Mouse (Mus musculus) activated CD4-positive, CD25-positive, alpha-beta regulatory T cell, adult 4 months (primary cell): Measurements from ENCODE around the gene Sestd1. TPM values are rescaled to one million over a fixed set of nuclear protein-coding genes. Genes with fewer than 3 reads are reported as not detected.

Experiments
- ATAC-seq: one replicate; pipeline ENCODE4 v1.8.0; 2017
- polyA plus RNA-seq, 2 experiments: library from polyadenylated mRNA; unstranded; fragments of 100-300 nt; shearing (Covaris generic); gene quantifications; one replicate each; pipeline ENCODE4 v1.2.1; 2017

Sestd1 gene
- polyA plus RNA-seq, 2 experiments from 2014 or later: 0.11 TPM; not detected in 1

DNA sequence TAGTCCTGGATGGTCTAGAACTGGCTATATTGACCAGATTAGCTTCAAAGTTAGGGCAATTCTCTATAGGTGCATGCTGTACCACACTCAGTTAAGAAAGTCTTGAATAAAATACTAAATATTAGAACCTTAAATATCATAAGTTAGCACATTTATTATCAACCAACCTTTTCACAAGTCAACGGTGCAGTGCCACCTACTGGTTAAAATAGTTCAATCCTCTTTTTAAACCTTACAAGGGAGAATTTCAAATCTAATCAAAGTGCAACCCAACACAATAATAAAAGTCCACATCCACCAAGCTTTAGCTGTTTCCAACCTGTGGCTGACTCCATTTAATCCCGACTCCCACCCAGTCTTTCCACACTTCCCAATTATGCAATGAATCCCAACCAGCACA is 76.5 kb downstream of the Sestd1 start:
- no peak for ATAC-seq

DNA sequence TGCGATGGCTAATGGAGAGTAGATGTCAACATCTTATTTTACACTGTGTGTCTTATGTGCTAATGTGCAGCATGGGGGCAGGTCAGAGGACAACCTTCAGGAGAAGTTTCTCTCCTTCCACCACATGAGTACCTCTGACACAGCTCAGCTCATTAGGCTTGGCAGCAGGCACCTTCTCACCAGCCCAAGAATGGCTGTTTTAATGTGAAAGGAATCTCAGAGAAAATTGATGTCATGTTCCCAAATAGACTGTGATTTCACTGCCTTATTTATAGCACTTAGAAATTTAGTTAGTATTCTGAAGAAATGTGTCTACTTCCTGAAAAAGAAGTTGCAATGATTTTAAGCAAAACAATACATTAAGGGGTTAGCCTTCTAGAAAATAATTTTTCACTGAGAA is 78.5 kb downstream of the Sestd1 start:
- ATAC-seq: no peak

DNA sequence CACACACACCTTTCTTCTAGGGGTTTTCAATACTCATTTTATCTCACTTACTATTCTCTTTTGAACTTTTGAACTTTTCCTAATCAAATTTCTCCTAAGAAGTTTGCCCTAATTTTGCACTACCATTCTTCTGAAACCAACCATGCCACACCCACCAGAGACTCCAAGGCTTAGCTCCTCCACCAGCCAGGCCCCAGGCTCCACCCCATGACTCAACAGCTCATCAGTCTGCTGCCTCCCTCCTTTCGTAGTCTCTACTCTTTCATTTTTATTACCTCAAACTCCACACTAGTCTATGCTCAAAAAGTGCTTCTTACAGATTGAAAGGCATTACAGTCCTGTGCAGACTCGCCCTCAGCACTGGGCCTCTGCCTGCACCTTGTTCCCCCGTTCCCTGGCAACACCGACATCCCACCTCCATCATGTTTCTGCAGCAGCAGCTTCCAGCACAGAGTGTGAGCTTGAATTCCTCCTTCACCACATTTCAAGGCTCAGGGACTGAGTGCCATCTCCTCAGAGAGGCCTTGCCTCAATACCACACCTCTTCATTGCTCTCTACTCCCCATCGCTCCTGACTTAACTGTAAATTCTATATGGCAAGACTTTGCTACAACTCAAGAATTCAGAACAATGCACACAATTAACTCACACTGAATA is 79.3 kb downstream of the Sestd1 start:
- no peak for ATAC-seq

DNA sequence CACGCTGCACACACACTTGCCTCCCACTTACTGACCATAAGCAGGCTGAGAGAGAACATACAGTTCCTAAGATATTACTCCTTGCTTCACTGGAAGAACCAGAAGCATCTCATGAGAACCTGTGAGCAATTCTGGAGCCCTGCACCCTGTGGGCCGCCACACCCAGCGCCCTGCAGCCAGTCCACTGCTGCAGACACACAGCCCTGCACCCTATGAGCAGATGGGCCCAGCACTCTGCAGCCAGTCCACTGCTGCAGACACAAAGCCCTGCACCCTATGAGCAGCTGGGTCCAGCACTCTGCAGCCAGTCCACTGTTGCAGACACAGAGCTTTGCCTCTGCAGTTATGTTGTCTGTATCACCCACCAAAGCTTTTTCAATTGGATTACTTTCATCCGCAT is 80.0 kb downstream of the Sestd1 start:
- ATAC-seq: no peak

DNA sequence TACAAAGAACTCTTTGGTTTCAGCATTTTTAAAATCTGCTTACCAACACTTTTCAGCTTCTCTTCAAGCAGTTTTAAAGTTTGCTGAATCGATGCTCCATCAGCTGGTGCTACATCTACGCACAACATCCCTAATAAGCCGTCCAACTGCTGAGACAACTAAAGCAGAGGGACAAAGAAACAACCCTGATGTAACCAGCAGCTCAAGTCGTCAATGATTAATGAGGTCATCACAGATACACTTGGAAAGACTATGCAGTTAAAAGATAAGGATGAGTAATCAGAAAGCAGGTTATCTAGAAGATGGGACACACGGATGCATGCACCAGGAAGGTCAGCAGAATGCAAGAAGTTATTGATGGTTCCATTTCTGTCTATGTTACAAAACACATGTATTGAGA is 82.1 kb downstream of the Sestd1 start:
- no peak for ATAC-seq

DNA sequence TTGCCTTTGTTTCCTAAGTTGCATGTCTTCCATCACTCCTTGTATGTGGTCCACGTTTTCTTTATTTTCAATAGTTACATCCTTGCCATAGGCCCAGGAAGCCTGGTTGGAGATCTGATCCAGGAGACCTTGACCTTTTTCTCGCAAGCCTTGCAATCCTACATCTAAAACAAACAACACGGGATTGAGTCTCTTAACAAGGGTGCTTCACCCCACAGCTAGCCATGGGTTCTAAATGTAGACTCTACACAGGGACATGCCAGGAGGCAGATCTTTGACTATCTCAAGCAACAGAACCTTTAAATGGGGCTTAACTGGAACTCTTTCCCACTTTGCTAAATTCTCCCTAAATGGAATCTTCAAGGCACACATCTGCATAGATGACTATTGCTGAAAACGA is 83.6 kb downstream of the Sestd1 start:
- no peak for ATAC-seq

DNA sequence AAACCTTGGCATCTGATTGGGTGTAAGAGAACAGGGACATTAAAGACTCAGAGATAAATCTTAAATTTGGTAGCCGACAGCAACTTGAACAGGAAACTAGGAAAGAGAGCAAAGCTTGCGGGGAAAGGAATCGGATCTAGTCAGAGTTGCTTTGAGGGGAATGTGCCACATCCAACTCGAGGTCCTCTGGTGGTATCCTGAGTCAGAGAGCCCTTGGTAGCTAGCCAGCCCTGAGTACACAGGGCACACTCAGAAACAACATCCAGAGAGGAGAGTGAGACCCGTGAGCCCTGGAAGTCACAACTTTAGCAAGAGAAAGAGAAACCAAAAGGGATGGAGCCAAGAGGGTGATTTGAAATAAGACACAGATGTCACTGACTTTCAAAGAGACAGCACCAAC is 85.3 kb downstream of the Sestd1 start:
- no peak for ATAC-seq

DNA sequence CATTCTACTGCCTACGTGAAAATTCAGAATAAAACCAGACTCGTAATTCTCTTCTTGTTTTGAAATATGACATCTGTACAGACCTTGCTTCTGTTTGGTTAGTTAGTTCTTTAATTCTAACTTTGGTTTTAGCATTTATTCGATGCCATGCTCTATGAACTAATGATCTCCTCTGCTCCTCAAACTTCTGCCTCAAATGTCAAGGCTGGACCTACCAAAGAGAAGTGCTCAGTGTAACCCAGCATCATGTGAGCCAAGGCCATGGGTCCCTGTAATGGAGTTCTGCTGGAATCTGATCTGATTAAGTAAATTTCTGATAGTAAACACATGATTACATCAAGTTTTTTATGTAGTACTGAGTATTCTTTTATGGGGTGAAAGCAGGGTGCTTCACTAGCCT is 88.6 kb downstream of the Sestd1 start:
- ATAC-seq: no peak

DNA sequence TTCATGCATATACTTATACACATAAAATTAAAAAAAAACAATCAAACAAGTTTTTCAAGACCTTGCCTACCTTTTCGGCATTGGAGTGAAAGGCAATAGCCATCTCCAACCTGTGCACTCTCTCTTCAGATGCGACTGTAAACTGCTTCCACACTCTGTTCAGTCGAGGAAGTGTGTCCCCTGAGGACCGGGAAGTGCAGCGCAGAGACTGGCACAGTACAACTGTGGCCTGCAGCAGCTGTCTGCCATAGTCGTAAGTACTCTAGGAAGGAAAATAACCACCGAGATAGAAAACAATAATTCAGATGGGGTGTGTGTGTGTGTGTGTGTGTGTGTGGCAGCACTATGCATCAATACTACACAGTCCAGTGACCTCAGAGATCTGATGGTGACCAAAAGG is 89.5 kb downstream of the Sestd1 start:
- ATAC-seq: no peak

DNA sequence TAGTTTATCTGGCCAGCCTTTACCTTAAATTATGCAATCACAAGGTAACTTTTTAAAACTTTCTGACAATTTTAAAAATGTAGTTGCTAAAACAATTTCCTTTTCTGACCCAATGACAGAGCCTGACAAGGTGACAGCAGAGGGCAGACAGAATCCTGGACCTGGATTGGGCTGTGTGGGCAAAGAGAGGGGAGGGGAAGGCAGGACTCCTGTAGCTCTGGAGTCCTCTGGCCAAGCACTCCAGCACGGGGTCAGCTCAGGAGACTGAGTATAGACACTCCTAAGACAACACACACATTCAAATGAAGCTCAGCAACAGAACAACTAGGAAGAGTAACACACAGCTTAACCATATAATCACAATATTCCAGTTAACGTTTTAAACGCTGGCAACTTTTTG is 90.1 kb downstream of the Sestd1 start:
- no peak for ATAC-seq

DNA sequence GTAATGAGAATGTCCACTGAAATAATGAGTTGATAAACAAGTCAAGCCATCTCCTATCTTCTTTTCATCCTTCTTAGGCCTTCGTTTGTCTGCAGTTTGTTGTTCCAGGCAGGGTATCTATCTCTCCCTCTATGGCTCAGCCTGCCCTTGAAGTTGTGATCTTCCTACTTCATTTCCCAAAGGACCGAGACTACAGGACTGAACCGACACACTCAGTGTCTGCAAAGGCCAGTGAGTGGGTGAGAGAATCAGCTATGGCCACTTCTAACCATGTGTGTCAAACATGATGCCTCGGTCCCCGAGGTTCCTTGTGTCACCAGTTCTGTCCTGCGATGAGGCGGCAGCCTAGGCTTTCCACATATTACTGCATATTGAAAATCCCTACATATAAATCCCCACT is 90.7 kb downstream of the Sestd1 start:
- ATAC-seq: no peak

DNA sequence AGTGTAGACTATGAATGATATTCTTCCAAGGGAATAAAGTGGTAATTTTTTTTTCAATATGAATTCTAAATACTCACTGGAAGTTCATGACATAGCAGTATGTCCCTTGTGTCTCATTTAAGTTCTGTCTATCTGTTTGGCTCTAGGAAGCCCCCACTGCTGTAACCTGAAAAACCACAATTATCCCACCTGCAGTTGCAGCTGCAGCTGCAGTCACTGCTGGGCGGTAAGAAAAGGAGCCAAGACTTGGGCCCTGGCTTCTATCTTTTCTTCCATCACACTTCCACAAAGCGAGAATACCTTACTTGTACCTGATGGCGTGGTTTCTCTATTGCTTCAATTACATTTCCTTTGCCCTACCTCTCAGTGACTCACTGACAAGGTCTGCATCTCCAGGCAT is 92.9 kb downstream of the Sestd1 start:
- no peak for ATAC-seq

DNA sequence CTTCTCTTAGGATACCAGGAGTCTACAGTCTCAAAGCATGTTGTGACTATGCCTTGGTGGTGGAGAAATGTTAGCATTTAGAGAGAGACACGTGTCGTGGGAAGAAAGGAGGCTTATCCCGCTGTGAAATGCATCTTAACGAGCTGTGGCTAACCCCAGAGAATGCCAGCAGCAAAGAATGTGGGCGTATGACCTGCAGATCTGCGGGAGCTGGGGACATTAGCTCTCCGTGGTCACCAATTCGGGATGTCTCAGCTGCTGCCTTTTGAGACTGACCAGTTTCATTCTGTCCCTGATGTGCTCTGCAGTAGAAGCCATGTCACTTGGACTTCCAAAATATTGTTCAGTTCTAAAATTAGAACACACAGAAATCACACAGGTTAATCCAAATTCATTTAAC is 93.5 kb downstream of the Sestd1 start:
- no peak for ATAC-seq

DNA sequence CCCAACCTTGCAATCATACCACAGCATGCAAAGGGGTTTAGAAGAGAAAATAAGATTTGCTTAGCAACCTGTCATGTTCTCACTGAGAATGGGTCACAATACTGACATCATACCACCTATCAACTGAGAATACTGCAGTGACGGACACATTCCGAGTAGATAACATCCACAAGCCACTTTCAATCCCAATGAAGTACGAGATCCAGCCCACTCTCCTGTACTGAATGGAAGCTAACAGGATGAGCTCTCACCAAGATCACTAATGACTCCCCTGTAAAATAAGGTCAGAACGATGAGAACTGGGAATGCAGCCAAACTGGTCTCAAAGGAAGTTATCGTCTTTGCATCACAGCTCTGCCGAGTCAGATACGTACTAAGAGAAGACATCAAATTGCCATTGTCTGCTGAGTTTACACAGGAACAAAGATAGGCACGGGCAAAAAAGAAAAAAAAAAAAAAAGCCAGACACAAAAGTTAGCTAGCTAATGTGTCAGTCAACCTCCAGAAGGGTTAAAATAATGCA is 96.3 kb downstream of the Sestd1 start:
- ATAC-seq: no peak

DNA sequence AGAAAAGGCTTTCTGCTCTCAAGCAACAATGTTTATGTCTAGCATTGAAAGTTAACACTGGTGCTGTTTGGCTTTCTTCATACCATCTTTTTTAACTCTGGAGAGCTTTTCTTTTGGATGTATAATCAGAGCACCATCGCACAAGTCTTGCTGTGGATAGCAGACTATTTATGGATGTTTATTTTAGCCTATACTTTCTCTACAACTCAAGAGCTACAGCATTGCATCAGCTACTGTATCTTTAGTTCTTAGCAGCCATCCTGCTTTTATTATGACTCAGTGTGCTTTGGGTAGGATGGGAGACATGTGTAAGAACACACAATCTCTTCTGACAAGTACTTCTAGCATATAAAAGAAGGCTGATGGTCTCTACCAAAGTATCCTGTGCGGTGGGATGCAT is 96.7 kb downstream of the Sestd1 start:
- no peak for ATAC-seq

DNA sequence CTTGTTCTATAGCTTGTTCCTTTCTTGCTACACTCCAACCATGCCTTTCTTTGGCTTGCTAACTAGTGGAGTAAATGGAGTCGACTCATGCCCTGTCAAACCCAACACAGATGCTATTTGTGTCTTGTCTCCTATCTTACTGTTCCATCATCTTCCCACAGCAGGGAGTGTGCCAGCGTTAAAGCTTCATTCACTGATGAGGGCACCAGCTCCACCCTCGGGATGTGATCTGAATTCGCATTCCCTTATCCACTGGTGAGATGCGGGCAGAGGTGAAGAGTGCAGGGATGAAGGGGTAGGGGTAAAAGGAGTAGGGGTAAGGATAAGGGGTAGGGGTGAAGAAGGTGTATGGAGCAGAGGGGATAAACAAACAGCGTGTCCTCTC is 97.4 kb downstream of the Sestd1 start:
- no peak for ATAC-seq

DNA sequence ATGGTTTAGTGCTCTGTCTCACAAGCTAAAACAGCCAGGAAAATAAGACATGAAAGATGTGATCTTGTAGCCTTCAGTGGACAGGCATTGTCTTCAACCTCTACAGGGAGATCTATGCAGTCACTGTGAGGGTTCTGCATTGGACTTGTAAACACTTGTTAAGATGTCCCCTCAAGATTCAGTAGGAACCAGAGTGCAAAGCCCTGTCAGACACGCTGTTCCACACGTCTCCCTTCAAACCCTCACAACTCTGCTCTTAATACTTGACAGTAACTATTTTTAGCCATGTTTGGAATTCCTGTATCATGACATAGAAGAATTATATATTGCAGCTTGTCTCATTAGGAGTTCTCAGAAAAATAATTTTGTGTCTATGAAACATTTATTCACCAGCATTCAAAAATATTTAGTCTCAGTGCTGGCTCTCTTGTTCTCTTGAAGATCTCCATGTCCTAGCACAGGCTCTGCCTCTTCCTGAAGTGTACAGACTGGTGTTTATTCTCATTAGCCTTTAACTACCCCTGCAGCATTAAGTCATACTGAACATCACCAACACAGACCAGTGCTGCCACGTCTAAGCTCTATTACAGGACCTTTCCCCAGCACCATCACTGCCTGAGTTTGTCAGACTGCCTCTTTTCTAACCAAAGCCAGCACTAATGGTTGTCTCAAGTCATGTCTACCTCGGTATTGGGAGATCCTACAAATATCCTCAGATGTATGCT is 98.0 kb downstream of the Sestd1 start:
- no peak for ATAC-seq

DNA sequence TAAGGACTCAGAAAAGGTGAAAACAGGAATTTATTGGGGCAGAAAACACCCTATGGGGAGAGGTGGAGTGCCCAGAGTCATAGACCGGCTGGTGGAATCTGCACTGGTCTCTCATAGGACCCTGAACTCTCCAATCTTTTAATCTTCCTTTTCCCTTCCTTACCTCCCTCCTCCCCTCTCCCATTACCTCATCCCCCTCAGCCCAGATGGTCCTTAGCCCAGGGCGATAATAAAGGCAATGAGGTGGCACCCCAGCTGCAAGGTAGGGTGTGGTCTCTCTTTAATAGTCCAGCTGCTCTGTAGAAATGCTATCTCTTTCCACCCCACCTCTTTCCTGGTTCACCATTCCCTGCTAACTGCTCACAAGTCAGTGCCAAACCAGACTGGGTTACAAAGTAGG is 102.9 kb downstream of the Sestd1 start:
- ATAC-seq: no peak

DNA sequence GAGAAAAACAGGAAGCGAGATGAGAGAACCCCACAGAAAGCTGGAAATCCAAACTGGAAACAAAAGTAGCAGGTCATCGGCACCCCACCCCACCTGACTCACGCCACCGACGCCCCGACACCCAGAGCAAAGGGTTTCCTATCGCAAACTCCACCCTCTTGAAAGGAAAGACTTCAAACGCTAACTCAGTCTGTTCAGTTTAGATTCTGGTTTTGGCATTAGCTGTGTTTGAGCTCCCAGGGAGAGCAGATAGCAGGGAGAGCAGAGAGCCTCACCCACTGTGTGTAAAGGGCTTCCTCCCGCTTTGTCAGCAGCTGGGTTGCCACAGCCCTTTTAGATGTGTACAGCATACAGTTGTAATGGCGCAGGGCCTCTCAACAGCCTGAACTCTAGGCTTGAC is 104.0 kb downstream of the Sestd1 start:
- no peak for ATAC-seq

DNA sequence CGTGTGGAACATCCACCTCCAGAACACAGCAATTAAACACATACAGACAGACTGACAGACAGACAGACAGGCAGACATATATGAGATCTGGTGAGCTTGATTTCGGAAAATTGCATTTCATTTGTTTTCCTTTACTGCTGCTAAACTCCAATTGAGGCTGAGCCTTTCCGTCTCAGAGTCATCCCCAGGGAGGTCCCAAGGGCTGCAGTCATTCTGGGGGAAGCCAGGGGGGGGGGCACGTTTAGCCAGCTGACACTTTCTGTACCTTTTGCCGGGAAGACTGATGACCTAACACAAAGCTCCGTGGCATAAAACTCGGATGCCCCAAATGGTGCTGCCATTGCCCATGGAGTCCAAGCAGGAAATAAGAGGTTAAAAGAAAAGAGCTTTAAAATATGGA is 105.0 kb downstream of the Sestd1 start:
- ATAC-seq: no peak

DNA sequence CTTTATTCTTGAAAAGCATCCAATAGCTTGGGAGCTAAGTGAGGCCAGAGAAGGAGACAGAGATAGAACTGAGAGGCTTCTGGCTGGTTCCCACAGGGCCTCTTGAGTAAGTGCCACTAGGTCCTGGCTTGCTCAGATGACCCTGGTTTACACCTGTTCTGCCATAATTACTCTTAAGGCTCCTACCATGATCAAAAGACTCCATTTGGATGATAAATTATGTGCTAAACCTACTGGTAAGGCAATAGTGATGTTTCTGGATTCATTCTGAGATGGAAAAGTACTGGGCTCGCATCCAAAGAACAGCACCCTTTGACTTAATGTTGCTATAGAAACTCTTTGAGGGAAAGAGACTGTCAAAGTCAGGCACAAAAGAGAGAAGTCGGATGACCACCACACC is 106.1 kb downstream of the Sestd1 start:
- no peak for ATAC-seq

DNA sequence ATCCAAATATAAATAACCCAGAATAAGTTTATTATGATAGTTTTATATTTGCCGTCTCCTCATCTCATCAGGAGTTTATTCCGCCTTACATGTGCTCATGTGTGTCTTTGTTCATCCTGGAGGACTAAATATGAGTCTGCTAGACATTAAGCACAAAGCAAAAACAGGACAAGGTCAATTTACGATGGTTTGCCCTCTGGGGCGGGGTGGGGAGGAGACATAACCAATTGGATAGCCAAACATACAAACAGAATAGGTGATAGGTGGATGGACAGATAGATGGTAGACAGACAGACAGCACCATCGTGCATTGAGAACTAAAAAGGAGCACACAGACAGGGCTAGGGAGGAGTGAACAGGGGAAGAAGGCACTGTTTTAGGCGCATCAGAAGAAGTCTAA is 106.6 kb downstream of the Sestd1 start:
- ATAC-seq: no peak

DNA sequence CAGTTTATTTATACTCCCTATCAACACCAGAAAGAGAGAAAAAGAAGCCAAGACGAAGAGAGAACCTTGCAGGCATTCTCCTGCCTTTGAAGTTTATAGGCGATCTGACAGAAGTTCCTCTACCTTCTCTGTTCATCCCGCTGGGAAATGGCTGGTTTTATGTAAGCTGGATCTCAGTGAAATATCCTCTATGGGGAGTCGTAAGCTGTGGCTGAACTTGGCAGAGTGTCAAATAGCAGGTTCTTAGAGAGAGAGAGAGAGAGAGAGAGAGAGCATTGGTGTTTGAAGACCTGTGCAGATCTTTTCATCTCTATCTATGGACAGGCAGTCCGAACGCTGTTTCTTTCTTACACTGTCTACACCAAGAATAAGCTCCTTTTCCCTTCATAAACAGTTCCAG is 107.0 kb downstream of the Sestd1 start:
- ATAC-seq: no peak

DNA sequence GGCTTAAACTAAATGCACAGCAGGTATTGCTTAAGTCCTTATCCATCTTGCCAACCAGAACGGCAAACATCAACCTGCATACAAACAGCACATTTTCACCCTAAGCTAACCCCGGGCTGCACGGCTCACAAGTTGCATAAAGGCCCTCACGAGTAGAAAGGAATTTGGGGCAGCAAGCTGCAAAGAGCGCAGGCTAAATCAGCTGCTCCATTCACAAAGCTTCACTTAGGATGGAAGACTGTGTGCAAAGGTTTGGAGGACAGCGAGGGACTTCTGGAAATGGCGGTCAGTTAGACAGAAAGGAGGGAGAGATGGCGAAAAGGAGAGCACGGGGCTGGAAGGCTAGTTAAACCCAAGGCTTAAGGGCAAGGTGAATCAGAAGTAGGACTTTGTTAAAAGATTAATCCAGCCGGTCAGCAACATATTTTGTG is 108.1 kb downstream of the Sestd1 start:
- no peak for ATAC-seq
